Mouse (Mus musculus): ENCODE results near the gene C2.
"Not testable (repeated sequence)": the region's sequence is repeated elsewhere in the genome, so short reads cannot be mapped to it uniquely, and the experiment has no call there.

Gene C2

DNA sequence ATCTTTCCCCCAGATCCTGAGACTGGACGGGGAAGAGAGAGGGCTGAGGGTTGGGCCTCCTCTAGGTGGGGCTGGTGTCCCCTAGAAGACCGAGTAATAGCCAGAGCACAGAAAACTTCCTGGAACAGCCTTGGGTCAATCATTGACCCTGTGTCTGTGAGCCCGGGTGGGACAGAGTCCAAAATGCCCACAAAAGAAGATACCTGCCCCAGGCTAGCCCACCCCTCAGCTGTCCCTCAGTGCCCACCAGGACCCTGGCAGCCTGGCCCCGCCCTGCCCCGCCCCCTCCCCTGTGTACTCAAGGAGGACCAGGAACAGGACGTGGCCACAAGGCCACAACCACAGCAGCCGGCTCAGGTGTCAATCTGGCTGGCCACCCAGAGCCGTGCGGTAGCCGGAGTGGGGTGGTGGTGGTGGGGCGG, 17.4 kb upstream of the C2 start:
- in situ Hi-C loops (cut with MboI; ENCODE audit: unreplicated experiment in 2 of 2): loop anchor here (10.0 kb wide), 2 partner anchors 69 to 271 kb away; partner anchors contain the start of genes Atf6b (in 1 of the 2), Fkbpl (in 1 of the 2) and Lsm2 (in 1 of the 2)

DNA sequence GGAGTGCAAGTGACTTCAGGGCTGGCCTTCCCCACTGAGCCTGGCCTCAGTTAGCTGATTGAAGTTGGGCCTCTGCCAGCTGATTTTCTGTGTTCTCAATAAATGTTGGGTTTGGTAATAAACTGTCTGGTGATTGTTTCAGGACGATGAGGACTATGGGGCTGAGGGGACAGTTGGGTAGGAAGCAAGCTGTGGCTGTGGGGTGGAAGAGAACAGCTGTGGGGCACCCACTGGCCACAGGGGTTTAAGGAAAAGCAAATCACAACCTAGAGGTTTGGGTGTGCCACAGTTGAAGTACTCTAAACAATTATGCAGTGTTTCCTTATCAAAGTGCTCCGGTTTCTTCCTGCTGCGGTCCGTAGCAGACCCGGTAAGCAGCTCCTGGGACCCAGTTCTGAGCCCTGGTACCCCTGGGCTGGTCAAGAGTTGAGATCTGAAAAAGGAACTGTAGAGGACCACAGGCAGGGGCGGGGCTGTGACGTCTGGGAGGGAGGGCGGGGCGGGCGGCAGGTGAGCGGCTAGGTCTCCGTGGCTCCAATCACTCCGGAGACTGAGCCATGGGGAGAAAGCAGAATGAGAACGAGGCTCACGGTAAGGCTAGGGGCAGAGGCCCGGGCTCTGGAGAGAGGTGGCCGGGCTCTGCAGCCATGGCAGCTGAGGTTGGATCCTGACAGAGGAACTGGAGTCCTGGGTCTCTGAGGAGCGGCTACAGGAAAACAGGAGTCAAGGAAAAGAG, 16.0 kb upstream of the C2 start, which contains the start of gene Slc44a4:
TSS of gene Slc44a4 (plus strand) at position 537 of the 736 bp plus-strand sequence.
- in situ Hi-C loops (cut with MboI; ENCODE audit: unreplicated experiment in 2 of 2): loop anchor here (5.0 to 10.0 kb wide), 5 partner anchors 33 to 269 kb away; partner anchors contain the start of genes Lsm2 (in 2 of the 2), Atf6b (in 1 of the 2) and Fkbpl (in 1 of the 2)

DNA sequence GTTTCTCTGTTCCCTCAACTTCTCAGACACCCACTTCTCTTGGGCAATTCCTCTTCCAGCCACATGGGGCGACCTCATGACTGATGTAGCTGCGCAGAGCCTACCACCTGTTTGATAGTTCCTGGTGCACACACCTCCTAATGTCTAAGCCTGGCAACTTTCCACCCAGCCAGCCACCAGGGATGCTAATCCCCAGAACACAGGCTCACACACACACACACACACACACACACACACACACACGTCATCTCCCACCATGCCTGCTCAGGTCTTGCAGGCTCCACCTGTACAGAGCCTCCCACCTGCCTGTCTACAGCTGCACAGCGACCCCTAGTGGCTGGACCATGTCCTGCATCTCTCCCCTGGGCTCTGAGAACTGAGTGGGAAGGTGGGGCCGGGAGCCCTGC, 13.9 kb upstream of the C2 start:
- in situ Hi-C loops (cut with MboI; ENCODE audit: unreplicated experiment in 2 of 2): loop anchor here (5.0 to 10.0 kb wide), 5 partner anchors 35 to 267 kb away; partner anchors contain the start of genes Lsm2 (in 2 of the 2), Atf6b (in 1 of the 2) and Fkbpl (in 1 of the 2)

DNA sequence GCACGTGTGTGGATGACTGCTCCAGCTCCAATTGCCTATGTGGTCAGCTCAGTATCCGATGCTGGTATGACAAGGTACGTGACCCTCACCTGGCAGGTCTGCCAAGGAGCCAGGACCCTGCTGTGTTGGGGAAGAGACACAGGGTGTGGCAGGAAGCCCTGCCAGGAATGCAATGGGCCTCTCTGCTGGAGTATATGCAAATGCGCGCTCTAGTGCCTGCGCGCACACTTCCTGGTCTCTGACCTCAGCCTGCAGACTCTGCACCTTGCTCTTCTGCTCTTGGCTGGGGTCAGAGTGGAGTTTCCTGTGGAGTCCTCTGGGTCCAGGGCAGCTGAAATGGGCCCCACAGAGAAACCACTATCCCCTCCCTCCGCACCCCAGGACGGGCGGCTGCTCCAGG, 12.9 kb upstream of the C2 start:
- in situ Hi-C loops (cut with MboI; ENCODE audit: unreplicated experiment in 2 of 2): loop anchor here (5.0 to 10.0 kb wide), 5 partner anchors 36 to 266 kb away; partner anchors contain the start of genes Lsm2 (in 2 of the 2), Atf6b (in 1 of the 2) and Fkbpl (in 1 of the 2)

DNA sequence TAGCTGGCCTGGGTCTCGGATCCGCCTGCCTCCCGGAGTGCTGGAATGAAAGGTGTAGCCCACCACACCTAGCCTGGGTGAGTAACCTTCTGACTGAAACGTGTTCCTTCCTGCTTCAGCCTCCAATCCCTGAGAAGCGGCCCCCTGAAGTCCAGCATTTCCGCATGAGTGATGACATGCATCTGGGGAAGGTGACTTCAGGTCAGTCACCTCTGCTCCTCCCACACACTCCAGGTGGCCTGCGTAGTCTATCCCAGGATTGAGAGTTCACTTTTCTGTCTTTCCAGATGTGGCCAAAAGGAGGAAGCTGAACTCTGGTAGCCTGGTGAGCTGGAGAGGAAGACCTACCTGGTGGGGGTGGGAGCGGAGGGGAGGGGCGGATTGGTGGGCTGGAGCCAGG, 4.8 kb upstream of the C2 start:
- in situ Hi-C loops (cut with MboI; ENCODE audit: unreplicated experiment in 2 of 2): no loop called here

DNA sequence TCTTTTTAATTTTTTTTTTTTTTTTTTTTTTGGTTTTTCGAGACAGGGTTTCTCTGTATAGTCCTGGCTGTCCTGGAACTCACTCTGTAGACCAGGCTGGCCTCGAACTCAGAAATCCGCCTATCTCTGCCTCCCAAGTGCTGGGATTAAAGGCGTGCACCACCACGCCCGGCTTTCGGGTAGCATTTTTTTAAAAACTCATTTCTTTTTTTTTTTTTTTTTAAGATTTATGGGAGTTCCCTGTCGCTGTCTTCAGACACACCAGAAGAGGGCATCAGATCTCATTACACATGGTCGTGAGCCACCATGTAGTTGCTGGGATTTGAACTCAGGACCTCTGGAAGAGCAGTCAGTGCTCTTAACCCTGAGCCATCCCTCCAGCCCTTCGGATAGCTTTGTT, 3.9 kb upstream of the C2 start:
- in situ Hi-C loops (cut with MboI; ENCODE audit: unreplicated experiment in 2 of 2): not testable (repeated sequence)

DNA sequence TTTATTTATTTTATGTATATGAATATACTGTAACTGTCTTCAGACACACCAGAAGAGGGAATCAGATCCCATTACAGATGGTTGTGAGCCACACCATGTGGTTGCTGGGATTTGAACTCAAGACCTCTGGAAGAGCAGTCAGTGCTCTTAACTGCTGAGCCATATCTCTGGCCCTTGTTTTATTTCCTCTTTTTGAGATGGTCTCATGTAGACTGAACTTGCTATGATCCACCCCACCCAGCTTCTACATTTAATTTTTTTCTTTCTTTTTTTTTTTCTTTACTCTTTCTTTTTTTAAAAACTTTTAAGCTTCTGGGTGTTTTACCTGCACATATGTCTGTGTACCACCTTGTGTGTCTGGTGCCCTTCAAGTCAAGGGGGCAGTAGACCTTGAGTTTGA, 2.8 kb upstream of the C2 start:
- in situ Hi-C loops (cut with MboI; ENCODE audit: unreplicated experiment in 2 of 2): not testable (repeated sequence)

DNA sequence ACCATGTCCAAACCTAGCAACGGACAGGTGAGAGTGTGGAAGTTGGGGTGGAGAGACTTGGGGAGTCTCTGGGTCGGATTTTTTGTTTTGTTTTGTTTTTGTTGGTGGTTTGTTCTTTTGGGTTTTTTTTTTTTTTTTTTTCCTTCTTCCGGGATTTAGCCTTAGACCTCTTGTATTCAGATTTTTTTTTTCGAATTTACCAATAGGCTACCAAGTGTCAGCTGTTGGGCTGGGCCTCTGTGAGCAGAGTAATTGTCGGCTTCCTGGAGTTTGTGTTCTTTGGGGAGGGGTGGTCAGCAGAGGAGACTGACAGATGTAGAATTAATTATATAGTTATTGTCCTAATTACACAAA, 1.8 kb upstream of the C2 start:
- in situ Hi-C loops (cut with MboI; ENCODE audit: unreplicated experiment in 2 of 2): no loop called here

DNA sequence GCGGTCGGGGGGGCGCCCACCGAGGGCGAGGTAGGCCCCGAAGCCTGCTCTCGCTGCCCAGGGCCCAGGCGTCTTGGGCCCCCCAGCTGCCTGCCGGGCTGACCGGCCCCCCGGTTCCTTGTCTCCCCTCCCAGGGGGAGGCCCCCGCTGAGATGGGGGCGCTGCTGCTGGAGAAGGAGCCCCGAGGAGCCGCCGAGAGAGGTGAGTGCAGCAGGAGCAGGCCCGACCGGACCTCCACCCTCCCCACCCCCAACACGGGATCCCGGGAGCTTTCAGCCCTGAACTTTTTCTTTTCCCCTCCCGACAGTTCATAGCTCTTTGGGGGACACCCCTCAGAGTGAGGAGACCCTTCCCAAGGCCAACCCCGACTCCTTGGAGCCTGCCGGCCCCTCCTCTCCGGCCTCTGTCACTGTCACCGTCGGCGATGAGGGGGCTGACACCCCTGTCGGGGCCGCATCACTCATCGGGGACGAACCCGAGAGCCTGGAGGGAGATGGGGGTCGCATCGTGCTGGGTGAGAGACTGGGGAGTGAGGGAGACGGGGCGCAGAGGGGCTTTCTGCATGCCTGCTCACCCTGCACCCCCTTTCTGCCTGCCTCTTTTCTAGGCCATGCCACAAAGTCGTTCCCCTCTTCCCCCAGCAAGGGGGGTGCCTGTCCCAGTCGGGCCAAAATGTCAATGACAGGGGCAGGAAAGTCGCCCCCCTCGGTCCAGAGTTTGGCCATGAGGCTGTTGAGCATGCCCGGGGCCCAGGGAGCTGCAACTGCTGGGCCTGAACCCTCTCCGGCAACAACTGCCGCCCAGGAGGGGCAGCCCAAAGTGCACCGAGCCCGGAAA, 1.2 kb upstream of the C2 start:
- in situ Hi-C loops (cut with MboI; ENCODE audit: unreplicated experiment in 2 of 2): no loop called here

DNA sequence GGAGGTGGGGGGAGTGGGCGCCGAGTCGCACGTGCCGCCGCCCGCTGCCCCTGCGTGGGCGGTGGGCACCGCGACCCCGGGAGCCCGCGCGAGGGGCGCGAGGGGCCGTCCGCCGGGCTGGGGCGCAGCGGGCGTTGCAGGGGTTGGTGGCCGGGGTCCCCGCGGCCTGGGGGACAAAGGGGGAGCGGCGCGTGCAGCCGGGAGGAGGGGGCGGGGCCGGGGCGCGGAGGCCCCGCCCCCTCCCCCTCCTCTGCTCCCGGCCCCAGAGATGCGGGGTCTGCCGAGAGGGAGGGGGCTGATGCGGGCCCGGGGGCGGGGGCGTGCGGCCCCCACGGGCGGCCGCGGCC, 614 bp upstream of the C2 start:
- in situ Hi-C loops (cut with MboI; ENCODE audit: unreplicated experiment in 2 of 2): no loop called here

DNA sequence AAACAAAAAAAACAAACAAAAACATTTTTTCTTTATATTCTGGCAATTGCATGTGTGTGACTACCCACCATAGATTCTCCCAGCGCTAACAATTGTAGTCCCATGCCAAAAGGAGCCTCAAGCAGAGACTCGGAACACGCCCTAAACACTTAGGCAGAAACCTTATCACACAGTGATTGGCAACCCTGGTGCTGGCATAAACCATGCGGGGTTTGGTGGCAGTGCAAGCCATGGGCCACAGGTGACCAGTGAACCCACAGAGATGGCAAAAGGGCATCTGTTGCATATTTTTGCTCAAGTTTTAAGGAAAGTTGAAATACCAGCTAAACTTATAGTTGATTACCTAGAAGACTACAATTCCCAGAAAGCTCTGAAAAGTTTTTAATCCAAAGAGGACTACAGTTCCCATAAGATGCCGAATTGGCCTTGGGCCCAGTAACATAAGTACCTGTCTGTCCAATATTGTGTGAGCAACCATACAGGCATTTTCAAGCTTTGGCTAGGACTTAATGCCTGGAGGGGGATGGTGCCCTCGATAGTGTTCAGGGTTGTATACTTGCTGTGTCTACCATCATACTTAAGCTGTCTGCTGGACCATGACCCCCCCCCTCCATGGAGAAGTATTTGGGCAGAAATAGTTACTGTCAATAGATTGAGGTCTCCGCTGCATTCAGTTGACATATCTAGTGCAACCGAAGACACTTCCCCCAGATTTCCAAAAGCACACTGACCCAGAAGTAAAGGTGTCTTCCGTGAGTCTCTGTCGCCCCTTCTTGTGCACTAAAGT, 499 bp downstream of the C2 start:
- in situ Hi-C loops (cut with MboI; ENCODE audit: unreplicated experiment in 2 of 2): no loop called here

DNA sequence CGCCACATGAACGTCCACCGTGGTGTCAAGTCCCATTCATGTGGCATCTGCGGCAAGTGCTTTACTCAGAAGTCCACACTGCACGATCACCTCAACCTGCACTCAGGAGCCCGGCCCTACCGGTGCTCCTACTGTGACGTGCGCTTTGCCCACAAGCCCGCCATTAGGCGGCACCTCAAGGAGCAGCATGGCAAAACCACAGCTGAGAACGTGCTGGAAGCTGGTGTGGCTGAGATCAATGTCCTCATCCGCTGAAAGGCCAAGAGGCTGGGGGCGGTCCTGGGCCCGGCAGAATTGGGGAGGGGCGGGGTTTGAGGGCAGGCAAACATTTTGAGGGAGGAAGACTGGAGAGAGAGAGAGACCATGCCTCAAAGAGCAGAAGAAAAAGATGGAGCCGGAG, 1.7 kb downstream of the C2 start:
- in situ Hi-C loops (cut with MboI; ENCODE audit: unreplicated experiment in 2 of 2): no loop called here

DNA sequence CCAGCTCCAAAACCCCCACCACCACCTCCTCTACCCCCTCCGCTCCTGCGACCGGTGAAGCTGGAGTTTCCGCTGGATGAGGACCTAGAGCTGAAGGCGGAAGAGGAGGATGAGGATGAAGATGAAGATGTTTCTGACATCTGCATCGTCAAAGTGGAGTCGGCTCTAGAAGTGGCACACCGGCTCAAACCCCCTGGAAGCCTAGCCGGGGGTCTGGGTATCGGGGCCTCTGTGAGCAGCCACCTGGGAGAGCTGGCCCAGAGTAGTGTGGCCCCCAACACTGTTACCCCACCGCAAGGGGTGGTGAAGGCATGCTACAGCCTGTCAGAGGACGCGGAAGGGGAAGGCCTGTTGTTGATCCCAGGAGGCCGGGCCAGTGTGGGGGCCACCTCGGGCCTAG, 2.3 kb downstream of the C2 start:
- in situ Hi-C loops (cut with MboI; ENCODE audit: unreplicated experiment in 2 of 2): no loop called here

DNA sequence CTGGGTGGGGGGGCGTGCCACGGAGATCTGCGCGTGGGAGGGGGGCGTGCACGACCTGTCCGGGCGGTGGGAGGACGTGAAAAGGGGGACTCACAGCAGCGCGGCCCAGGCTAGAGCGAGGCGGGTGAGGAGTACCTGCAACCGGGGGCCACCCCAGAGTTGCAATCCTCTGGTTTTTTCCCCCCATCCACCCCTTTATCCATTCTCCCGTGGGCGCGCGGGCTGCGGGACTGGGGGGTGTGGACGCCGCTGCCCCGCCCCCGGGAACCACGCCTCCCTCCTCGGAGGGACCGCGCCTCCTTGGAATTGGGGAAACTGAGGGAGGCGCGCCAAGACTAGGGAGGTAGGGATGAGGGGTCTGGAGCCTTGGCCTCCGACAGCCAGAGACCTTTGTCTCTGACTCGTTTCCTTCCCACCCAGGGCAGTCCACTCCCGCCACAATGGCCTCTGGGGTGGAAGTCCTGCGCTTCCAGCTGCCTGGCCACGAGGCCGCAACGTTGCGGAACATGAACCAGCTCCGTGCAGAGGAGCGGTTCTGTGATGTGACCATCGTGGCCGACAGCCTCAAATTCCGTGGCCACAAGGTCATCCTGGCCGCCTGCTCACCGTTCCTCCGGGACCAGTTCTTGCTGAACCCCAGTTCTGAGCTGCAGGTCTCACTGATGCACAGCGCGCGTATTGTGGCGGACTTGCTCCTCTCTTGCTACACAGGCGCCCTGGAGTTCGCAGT, 3.1 kb downstream of the C2 start:
- in situ Hi-C loops (cut with MboI; ENCODE audit: unreplicated experiment in 2 of 2): no loop called here

DNA sequence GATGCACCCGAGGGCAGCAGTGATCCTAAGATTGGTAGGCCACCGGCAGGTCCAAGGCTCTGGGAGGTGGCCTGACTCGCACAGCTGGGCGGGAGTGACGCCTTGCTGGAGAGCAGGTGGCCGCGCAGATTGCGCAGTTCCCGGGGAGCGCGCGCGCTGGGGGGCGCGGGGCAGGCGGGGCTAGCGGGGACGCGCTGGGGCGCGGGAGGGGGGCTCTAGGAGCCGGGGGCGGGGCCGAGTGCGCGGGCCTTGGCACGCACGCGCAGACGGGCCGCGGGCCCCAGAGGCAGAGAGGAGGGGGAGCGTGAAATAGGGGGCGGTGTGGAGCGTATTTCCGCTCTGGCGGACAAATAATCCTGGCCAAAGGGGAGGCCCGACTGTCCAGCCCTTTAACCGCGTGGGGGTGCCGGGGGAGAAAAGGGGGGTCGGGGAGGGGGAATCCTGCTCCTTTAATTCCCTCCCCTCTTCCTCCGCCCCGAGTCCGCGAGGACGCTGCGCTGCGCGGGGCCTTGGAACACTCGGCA, 3.9 kb downstream of the C2 start:
- in situ Hi-C loops (cut with MboI; ENCODE audit: unreplicated experiment in 2 of 2): no loop called here

DNA sequence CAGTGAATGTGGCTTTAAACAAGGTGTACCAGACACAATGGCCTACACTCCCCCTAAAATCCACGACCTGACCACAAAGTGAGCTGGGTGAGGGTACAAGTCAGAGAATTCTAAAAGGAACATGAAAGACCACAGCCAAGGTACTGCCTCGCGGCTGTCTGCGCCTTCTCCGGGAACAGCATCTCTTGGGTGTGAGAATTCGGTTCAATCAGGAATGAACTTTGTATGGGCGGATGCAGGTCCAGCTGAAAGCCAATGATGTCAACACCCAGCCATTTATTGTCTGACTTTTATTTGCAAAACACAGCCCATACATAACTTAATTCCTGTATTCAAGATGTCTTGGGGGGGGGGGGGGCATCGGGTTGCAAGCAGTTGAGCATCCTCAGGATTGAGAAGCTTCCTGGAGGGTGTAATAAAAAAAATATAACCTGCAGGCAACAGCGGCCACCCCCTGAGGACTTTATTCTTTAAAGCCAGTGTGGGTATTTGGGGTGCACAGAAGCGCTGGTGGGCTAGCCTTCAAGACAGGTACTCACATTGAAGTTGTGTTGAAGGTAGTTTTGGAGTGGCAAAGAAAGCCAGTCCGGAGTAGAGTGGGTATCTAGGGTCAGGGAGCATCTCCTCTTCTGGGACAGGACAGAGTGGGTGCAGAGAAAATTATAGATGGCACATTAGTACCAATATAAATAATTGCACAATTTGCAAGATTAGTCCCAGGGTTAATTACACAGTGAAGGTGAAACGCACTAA, 4.8 kb downstream of the C2 start:
- in situ Hi-C loops (cut with MboI; ENCODE audit: unreplicated experiment in 2 of 2): no loop called here

DNA sequence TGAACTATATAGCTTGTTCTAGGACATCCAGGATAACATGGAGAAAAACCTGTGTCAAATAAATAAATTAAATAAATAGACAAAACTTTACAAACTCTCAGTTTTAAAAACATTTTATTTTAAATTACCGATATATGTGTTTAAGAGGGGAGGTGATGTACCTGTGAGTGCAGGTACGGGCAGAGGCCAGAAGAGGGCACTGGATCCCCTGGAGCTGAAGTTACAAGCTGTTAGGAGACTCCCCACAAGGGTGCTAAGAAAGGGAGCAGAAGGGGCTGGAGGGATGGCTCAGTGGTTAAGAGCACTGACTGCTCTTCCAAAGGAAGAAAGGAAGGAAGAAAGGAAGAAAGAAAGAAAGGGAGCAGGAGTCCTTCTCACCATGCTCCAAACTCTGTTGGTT, 6.7 kb downstream of the C2 start:
- in situ Hi-C loops (cut with MboI; ENCODE audit: unreplicated experiment in 2 of 2): no loop called here

DNA sequence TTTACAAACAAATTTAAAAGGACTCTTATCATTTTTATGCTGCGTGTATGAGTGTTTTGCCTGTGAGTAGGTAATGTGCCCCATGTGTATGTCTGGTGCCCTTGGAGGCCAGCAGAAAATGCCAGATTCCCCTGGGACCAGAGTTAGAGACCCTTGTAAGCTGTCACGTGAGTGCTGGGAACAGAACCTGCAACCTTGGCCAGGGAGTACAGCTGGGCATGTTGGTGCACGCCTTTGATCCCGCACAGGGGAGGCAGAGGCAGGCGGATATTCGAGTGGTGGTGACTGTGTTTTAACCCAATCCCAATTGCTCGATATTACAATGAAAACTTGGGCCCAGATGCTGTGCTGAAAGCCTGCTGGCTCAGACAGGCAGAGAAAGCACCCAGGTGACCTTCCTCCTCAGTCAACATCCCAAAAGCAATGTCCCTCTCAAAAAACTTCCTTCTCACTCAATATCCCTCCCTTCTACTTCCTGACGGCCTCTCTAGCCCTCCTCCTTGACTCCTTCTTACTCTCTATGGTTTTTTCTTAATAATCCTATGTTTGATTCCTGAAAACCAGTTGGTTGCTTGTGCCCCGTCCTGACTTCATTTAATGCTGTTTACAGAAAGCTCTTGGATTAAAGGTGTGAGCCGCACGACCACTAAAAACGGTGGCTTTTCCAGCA, 7.9 kb downstream of the C2 start:
- in situ Hi-C loops (cut with MboI; ENCODE audit: unreplicated experiment in 2 of 2): no loop called here

DNA sequence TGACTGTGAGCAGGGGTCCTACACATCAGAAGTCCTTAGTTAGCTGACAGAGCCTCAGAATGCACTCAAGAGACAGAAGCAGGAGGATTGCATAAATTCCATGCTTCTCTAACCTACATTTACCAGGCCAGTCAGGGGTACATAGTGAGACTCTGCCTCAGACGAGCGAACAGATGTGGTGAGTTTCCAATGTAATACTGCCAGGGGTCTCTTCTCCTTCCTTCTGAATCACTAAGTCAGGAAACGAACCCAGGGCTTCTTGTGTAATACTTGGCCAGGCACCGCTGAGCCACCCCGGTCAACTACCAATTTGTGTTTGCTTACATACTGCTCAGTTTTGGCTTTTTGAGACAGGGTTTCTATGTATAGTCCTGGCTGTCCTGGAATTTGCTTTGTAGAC, 10.1 kb downstream of the C2 start:
- in situ Hi-C loops (cut with MboI; ENCODE audit: unreplicated experiment in 2 of 2): no loop called here
